Mouse (Mus musculus) left cerebral cortex, adult 11 months (tissue): ENCODE data around the gene Lrrc32.

Experiments used
- DNase-seq: peaks from one replicate; pipeline ENCODE4 v3.0.0; 2022; ENCODE audit warnings: low spot score

The Lrrc32 gene

GRCm38 (mm10) chr7:98544556-98544955, 55.5 kb downstream of the Lrrc32 start:
- DNase-seq = no peak

GRCm38 (mm10) chr7:98548839-98549238, 59.8 kb downstream of the Lrrc32 start:
- DNase-seq = no peak

GRCm38 (mm10) chr7:98550596-98550995, 61.5 kb downstream of the Lrrc32 start:
- DNase-seq = no peak

GRCm38 (mm10) chr7:98551041-98551440, 62.0 kb downstream of the Lrrc32 start:
- no peak for DNase-seq
